Mouse (Mus musculus): ENCODE measurements around the gene Dffa.
A peak's percentile ranks its signal among the peaks of the same experiment; 100 is the strongest.
"Not testable (repeated sequence)": the region's sequence is repeated elsewhere in the genome, so short reads cannot be mapped to it uniquely, and the experiment has no call there.

The Dffa gene

GRCm38 (mm10) chr4:149149196-149149595 is 45.2 kb downstream of the Dffa start:
- DNase-seq: no peak

- no peak for DNase-seq
Observed at GRCm38 (mm10) chr4:149149611-149150010, 45.7 kb downstream of the Dffa start.

- DNase-seq: no peak
Observed at GRCm38 (mm10) chr4:149150256-149150655, 46.3 kb downstream of the Dffa start.

GRCm38 (mm10) chr4:149150721-149151120 is 46.8 kb downstream of the Dffa start:
- no peak for DNase-seq

- DNase-seq: no peak
Observed at GRCm38 (mm10) chr4:149154859-149155258, 50.9 kb downstream of the Dffa start.

- no peak for DNase-seq
Observed at GRCm38 (mm10) chr4:149155711-149156110, 51.8 kb downstream of the Dffa start.

- no peak for DNase-seq
Observed at GRCm38 (mm10) chr4:149157415-149157973, 53.5 kb downstream of the Dffa start.

GRCm38 (mm10) chr4:149159203-149159602 is 55.3 kb downstream of the Dffa start:
- no peak for DNase-seq

GRCm38 (mm10) chr4:149159891-149160290 is 55.9 kb downstream of the Dffa start:
- DNase-seq: no peak

GRCm38 (mm10) chr4:149161166-149161565 is 57.2 kb downstream of the Dffa start:
- DNase-seq: no peak

- DNase-seq: no peak
Observed at GRCm38 (mm10) chr4:149163196-149163595, 59.2 kb downstream of the Dffa start.

GRCm38 (mm10) chr4:149164150-149164549 is 60.2 kb downstream of the Dffa start:
- DNase-seq: no peak

GRCm38 (mm10) chr4:149166215-149166946 is 62.4 kb downstream of the Dffa start, which contains the start of gene Pgd:
Gene Pgd (minus strand): TSS chr4:149166771.
- peak; percentile 96 to 97 for DNase-seq

GRCm38 (mm10) chr4:149166957-149167611 is 63.1 kb downstream of the Dffa start:
- DNase-seq: no peak

- no peak for DNase-seq
Observed at GRCm38 (mm10) chr4:149168016-149168415, 64.1 kb downstream of the Dffa start.

- not testable (repeated sequence) for DNase-seq
Observed at GRCm38 (mm10) chr4:149169926-149170325, 66.0 kb downstream of the Dffa start.
